Mouse (Mus musculus): ENCODE results near the gene Sort1.

DNA sequence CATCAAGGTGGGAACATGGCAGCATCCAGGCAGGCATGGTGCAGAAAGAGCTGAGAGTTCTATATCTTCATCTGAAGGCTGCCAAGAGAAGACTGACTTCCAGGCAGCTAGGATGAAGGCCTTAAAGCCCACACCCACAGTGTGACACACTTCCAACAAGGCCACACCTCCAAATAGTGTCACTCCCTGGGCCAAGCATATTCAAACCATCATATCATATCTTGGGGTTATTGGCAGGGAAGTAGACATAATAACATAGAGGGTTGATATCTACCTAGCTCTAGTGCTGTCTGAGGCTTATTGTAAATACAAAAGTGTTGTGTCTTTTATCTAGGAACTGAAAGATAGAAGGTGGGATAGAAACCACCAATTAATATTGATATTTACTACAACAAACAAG is 28.5 kb downstream of the Sort1 start:
- TF ChIP-seq POLR2A (IDR thresholded peaks at IDR 0.05; ENCODE audit: control insufficient read depth, extremely low read depth, insufficient read depth, low read length, poor library complexity) (no peak), CTCF (IDR thresholded peaks at IDR 0.05; ENCODE audit: borderline replicate concordance, control insufficient read depth, extremely low read depth, insufficient read depth, low read length, poor library complexity) (no peak)

Measured in thymus, adult 2 months (tissue).